Mouse (Mus musculus) lung, postnatal 0 days (tissue): Measurements from ENCODE around the gene Kmt5b. TPM values are rescaled to one million over a fixed set of nuclear protein-coding genes. Genes with fewer than 3 reads are reported as not detected.
A peak's percentile ranks its signal among the peaks of the same experiment; 100 is the strongest.

ENCODE experiments used
- ATAC-seq: fragments of 200-750 bp; cut with Nextera tagmentation; 2 replicates; pipeline ENCODE4 v1.8.0; 2017; ENCODE audit warnings: moderate library complexity
- DNase-seq: peaks from one replicate; pipeline ENCODE4 v3.0.0-alpha.2; 2016; ENCODE audit warnings: low spot score
- H3K27ac ChIP-seq: fragments of 300-500 bp; sonication (generic); 2 replicates; pipeline ENCODE4 v1.5.1; 2014; ENCODE audit warnings: antibody characterized with exemption, mild to moderate bottlenecking, low read length, mixed read lengths
- H3K27me3 ChIP-seq: fragments of 300-500 bp; sonication (generic); replicated peaks from 2 replicates; pipeline ENCODE4 v1.6.1; 2014; ENCODE audit warnings: low read length, mixed read lengths; ENCODE audit not compliant: insufficient read depth
- H3K36me3 ChIP-seq: fragments of 300-500 bp; sonication (generic); 2 replicates; pipeline ENCODE4 v1.6.1; 2014; ENCODE audit warnings: low read length, mixed read lengths; ENCODE audit not compliant: insufficient read depth
- H3K4me1 ChIP-seq: fragments of 300-500 bp; sonication (generic); 2 replicates; pipeline ENCODE4 v1.6.1; 2014; ENCODE audit warnings: antibody characterized with exemption, low read depth, low read length, mixed read lengths; ENCODE audit not compliant: insufficient read depth
- H3K4me2 ChIP-seq: fragments of 300-500 bp; sonication (generic); replicated peaks from 2 replicates; pipeline ENCODE4 v1.6.1; 2014; ENCODE audit warnings: low read depth, mild to moderate bottlenecking, low read length, moderate library complexity, mixed read lengths
- H3K4me3 ChIP-seq: fragments of 300-500 bp; sonication (generic); 2 replicates; pipeline ENCODE4 v1.5.1; 2014; ENCODE audit warnings: low read depth, low read length
- H3K9ac ChIP-seq: fragments of 300-500 bp; sonication (generic); replicated peaks from 2 replicates; pipeline ENCODE4 v1.6.1; 2014; ENCODE audit warnings: low read depth, mild to moderate bottlenecking
- H3K9me3 ChIP-seq: fragments of 300-500 bp; sonication (generic); 2 replicates; pipeline ENCODE4 v1.6.1; 2016; ENCODE audit warnings: low read length, mixed read lengths
- CTCF ChIP-seq: IDR thresholded peaks from 2 replicates; pipeline ENCODE4 v1.5.1; 2016; ENCODE audit warnings: antibody characterized with exemption, mild to moderate bottlenecking
- EP300 ChIP-seq: IDR thresholded peaks from 2 replicates; pipeline ENCODE4 v1.6.1; 2016; ENCODE audit warnings: antibody characterized with exemption, mild to moderate bottlenecking, control low read depth
- WGBS: fragments of 180-500 bp; shearing (Covaris S2); extraction: QIAGEN DNeasy Blood & Tissue Kit; methylation state at CpG from one replicate; pipeline ENCODE4 v1.1.7; 2014; 5-methylcytosine and 5-hydroxymethylcytosine counted together
- polyA plus RNA-seq: library from polyadenylated mRNA; unstranded; fragments of >200 nt; fragmentation: Nextera tagmentation; extraction: Ambion mirVana; gene quantifications from 2 replicates; pipeline ENCODE4 v1.2.1, GENCODE M21; 2015

Kmt5b gene
- polyA plus RNA-seq = 20.5 and 23.7 TPM in 2 replicates

DNA sequence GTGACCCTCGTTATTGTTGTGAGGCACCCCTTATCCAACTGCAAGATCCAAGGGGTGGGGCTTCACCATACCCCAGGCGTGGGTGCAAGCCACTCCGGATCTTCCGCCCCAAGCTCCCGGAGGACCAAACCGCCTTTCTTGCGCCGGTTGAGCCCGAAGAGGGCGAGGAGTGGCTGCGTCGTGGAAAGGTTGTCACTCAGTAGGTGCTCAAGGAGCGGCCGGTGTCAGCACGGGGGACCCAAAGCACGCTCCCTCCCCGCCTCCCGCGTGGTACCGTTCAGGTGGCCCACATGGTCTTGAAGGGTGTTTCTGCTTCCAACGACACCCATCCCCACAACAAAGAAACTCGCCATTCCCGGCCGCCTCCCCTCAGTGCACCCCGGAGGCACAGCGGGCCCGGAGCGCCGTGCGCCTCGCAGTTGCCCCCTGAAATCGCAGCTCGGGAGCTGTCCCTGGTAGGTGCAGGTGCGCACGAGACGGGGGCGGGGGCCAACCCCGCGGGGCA, at the start of gene Kmt5b:
Kmt5b (plus strand) TSS at position 146 of the 505 bp plus-strand sequence.
- peak; percentile 16 for ATAC-seq
- under 1% methylated on average over 37 of the region's 39 CpGs for WGBS
- H3K36me3 ChIP-seq = no peaks in the 10 kb centered on the region

GRCm38 (mm10) chr19:3718481-3719361, 48.5 kb upstream of the Kmt5b start:
- H3K27ac ChIP-seq = peak overlapping the region; percentile 49; the same call in 1 of the 2 replicates
- DNase-seq = peak; percentile 89
- H3K36me3 ChIP-seq = no peaks in the 10 kb centered on the region
- H3K4me2 ChIP-seq = peak overlapping the region; percentile 73
- no peak for TF ChIP-seq EP300
- peak; percentile 71 for TF ChIP-seq CTCF
- H3K27me3 ChIP-seq = no peaks in the 10 kb centered on the region
- H3K4me1 ChIP-seq = 0 out of 2 replicates have a peak, but pooled peaks cover 2% of the 10 kb centered on the region
- ATAC-seq = peak; percentile 88
- peak overlapping the region; percentile 34 for H3K4me3 ChIP-seq
- WGBS = 35% methylated on average over 19 of the region's 19 CpGs
- H3K9me3 ChIP-seq = no peaks in the 10 kb centered on the region
- peak overlapping the region; percentile 23 for H3K9ac ChIP-seq

More for the DNA sequence above, at the start of gene Kmt5b:
- TF ChIP-seq EP300 (no peak), CTCF (no peak; the same call in none of the 2 replicates)
- H3K9me3 ChIP-seq = no peaks in the 10 kb centered on the region
- DNase-seq = peak; percentile 66
- H3K4me3 ChIP-seq = peak within 1 kb of the TSS; percentile 98
- H3K9ac ChIP-seq = peak within 1 kb of the TSS; percentile 100
- H3K4me2 ChIP-seq = peak within 1 kb of the TSS; percentile 73
- H3K27me3 ChIP-seq = no peaks in the 10 kb centered on the region
- peak within 1 kb of the TSS; percentile 100 for H3K27ac ChIP-seq
- peaks cover 9% of the 10 kb centered on the region for H3K4me1 ChIP-seq

DNA sequence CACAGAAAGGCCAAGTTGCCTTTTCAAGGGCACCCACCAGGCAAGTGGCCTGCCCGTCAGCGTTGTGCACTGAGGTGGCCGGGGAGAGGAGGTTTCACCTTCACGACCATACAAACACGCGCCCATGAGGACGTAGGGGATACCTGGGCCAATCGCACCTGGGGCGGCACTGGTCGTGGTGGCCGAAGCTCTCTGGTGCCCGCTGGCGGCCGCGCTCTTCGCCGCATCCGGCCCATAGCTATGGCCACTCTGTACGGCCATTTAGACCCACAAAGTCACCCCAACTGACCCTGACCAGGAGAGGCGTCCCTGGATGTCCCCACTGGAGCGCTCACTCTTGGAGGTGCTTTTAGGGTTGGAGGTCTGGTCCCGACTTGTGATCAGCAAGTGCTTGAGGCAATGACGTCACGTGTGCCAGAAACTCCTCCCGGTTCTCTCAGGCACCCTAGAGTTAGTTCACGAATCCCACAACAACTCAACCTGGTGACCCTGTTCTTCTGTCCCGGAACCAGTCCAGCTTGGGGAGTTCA, 47.8 kb upstream of the Kmt5b start:
- Histone ChIP-seq H3K36me3 (no peaks in the 10 kb centered on the region), H3K27ac (peak overlapping the region; percentile 49; the same call in 1 of the 2 replicates), H3K27me3 (no peaks in the 10 kb centered on the region), H3K4me1 (0 out of 2 replicates have a peak, but pooled peaks cover 2% of the 10 kb centered on the region), H3K4me2 (peak overlapping the region; percentile 73), H3K4me3 (peak overlapping the region; percentile 34), H3K9ac (peak overlapping the region; percentile 23), H3K9me3 (no peaks in the 10 kb centered on the region)
- DNase-seq (peak; percentile 84), ATAC-seq (peak; percentile 94)
- no peak for TF ChIP-seq EP300
- peak; percentile 74 for TF ChIP-seq CTCF
- WGBS = under 1% methylated on average over 27 of the region's 27 CpGs

DNA sequence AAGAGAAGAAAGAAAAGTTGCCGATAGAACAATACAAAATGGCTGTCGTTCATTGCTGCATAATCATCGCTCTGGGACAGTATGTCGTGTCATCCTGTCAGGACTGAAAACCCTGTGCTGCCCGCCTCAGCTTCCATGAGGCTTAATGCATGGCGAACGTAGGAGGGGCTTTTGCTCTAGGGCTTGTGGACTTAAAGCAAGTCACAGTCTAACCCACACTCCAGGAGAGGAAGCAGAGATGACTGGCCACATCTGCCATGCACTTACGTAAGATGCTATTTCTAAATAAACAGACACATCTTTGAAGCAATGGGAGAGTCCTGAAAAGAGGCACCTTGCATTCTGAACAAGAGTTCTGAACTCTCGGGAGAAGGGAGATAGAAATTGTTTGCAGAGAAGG, 44.1 kb upstream of the Kmt5b start:
- no peak for TF ChIP-seq EP300
- TF ChIP-seq CTCF = no peak
- Histone ChIP-seq H3K27ac (no peak overlapping the region), H3K36me3 (no peaks in the 10 kb centered on the region), H3K9me3 (no peaks in the 10 kb centered on the region), H3K27me3 (no peaks in the 10 kb centered on the region), H3K9ac (no peak overlapping the region), H3K4me3 (no peak overlapping the region), H3K4me1 (0 out of 2 replicates have a peak, but pooled peaks cover 2% of the 10 kb centered on the region), H3K4me2 (no peak overlapping the region)
- DNase-seq = no peak
- ATAC-seq = no peak
- WGBS = 87% methylated on average over 9 of the region's 9 CpGs

DNA sequence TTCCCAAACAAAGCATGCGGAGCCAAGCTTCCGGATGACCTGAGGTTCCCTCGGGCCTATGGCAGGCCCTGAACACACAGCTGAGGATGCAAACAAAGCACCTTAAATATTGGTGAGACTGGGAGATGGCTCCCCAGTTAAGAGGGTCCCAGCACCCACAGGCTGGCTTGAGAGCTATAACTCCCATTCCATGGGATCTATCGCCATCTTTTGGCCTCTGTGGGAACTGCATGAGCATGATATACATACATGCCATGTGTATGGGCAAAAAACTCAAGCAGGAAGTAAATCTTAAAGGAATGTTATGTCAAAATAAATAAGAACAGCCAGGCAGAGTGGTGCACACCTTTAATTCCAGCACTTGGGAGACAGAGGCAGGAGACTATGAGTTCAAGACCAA, 43.3 kb upstream of the Kmt5b start:
- ATAC-seq (no peak), DNase-seq (peak; percentile 23)
- no peaks in the 10 kb centered on the region for H3K27me3 ChIP-seq
- no peaks in the 10 kb centered on the region for H3K9me3 ChIP-seq
- no peak overlapping the region for H3K4me2 ChIP-seq
- H3K9ac ChIP-seq = no peak overlapping the region
- 72% methylated on average over 4 of the region's 4 CpGs for WGBS
- 0 out of 2 replicates have a peak, but pooled peaks cover 2% of the 10 kb centered on the region for H3K4me1 ChIP-seq
- no peak overlapping the region for H3K4me3 ChIP-seq
- TF ChIP-seq EP300 (no peak), CTCF (peak; percentile 75)
- H3K36me3 ChIP-seq = no peaks in the 10 kb centered on the region
- H3K27ac ChIP-seq = no peak overlapping the region

- Histone ChIP-seq H3K27me3 (no peaks in the 10 kb centered on the region), H3K27ac (no peak overlapping the region), H3K4me3 (no peak overlapping the region), H3K36me3 (no peaks in the 10 kb centered on the region), H3K9me3 (no peaks in the 10 kb centered on the region), H3K4me1 (0 out of 2 replicates have a peak, but pooled peaks cover 2% of the 10 kb centered on the region), H3K4me2 (no peak overlapping the region), H3K9ac (no peak overlapping the region)
- peak; percentile 25 for ATAC-seq
- 15% methylated on average over 1 of the region's 1 CpGs for WGBS
- peak; percentile 80 for DNase-seq
- TF ChIP-seq CTCF (peak; percentile 81), EP300 (no peak)
Measured at GRCm38 (mm10) chr19:3724779-3725178, 42.4 kb upstream of the Kmt5b start.
